Mouse (Mus musculus) urinary bladder, adult 2 months (tissue): ENCODE results near the gene Maats1. TPM values are rescaled to one million over a fixed set of nuclear protein-coding genes. Genes with fewer than 3 reads are reported as not detected.

Experiments
- polyA plus RNA-seq: library from polyadenylated mRNA; depleted of rRNA; stranded (reverse); fragments of >200 nt; gene quantifications from 2 replicates; pipeline ENCODE4 v1.2.3, GENCODE M21; 2012; rRNA removed

Gene Maats1
- polyA plus RNA-seq, 1 experiment: 0.07 TPM

Other genes starting within 250 kb of the Maats1 start
- gene Nr1i2, start 47.3 kb downstream of the Maats1 start, polyA plus RNA-seq: 0.03 TPM in 1 of 2 replicates, not detected in the other
- 203 and 240 TPM in 2 replicates for gene Cox17, start 4.8 kb upstream of the Maats1 start, polyA plus RNA-seq
- gene Gm21987, start 4.9 kb upstream of the Maats1 start, polyA plus RNA-seq: 0.25 TPM in 1 of 2 replicates, not detected in the other
- 167 and 176 TPM in 2 replicates for gene Popdc2, start 20.1 kb upstream of the Maats1 start, polyA plus RNA-seq
- gene Pla1a, start 91.0 kb upstream of the Maats1 start, polyA plus RNA-seq: 12.7 and 13.8 TPM in 2 replicates
- 44.3 and 44.8 TPM in 2 replicates for gene Adprh, start 110.6 kb upstream of the Maats1 start, polyA plus RNA-seq
- 1.8 and 2.4 TPM in 2 replicates for gene Cd80, start 113.4 kb upstream of the Maats1 start, polyA plus RNA-seq
- gene Timmdc1, start 180.5 kb upstream of the Maats1 start, polyA plus RNA-seq: 14.7 and 15.9 TPM in 2 replicates
- 39.9 and 40.8 TPM in 2 replicates for gene Poglut1, start 208.1 kb upstream of the Maats1 start, polyA plus RNA-seq
- gene Tmem39a, start 216.6 kb upstream of the Maats1 start, polyA plus RNA-seq: 72.3 and 91.6 TPM in 2 replicates